Mouse (Mus musculus): ENCODE measurements around the gene Zbtb20.

Zbtb20 gene

GRCm38 (mm10) chr16:43565872-43566271 is 690.2 kb downstream of the Zbtb20 start:
- DNase-seq (ENCODE audit: low spot score in 2 of 2) = no peak

- DNase-seq (ENCODE audit: low spot score in 2 of 2) = no peak
Observed at GRCm38 (mm10) chr16:43566511-43566910, 690.8 kb downstream of the Zbtb20 start.

- DNase-seq (ENCODE audit: low spot score in 2 of 2) = no peak
Observed at GRCm38 (mm10) chr16:43571376-43572081, 695.8 kb downstream of the Zbtb20 start.

- DNase-seq (ENCODE audit: low spot score in 2 of 2) = no peak
Observed at GRCm38 (mm10) chr16:43572171-43572570, 696.5 kb downstream of the Zbtb20 start.

GRCm38 (mm10) chr16:43572766-43573165 is 697.1 kb downstream of the Zbtb20 start:
- no peak for DNase-seq (ENCODE audit: low spot score in 2 of 2)

- DNase-seq (ENCODE audit: low spot score in 2 of 2) = no peak
Observed at GRCm38 (mm10) chr16:43573181-43573833, 697.6 kb downstream of the Zbtb20 start.

- DNase-seq (ENCODE audit: low spot score in 2 of 2) = peak; percentile 47 to 83
Observed at GRCm38 (mm10) chr16:43574006-43574764, 698.5 kb downstream of the Zbtb20 start.

GRCm38 (mm10) chr16:43575066-43575465 is 699.4 kb downstream of the Zbtb20 start:
- no peak for DNase-seq (ENCODE audit: low spot score in 2 of 2)

- no peak for DNase-seq (ENCODE audit: low spot score in 2 of 2)
Observed at GRCm38 (mm10) chr16:43575507-43575906, 699.8 kb downstream of the Zbtb20 start.

GRCm38 (mm10) chr16:43577399-43577798 is 701.7 kb downstream of the Zbtb20 start:
- DNase-seq (ENCODE audit: low spot score in 2 of 2) = peak in 1 of 2 experiments; percentile 72

GRCm38 (mm10) chr16:43578351-43578750 is 702.7 kb downstream of the Zbtb20 start:
- no peak for DNase-seq (ENCODE audit: low spot score in 2 of 2)

- no peak for DNase-seq (ENCODE audit: low spot score in 2 of 2)
Observed at GRCm38 (mm10) chr16:43579111-43579510, 703.4 kb downstream of the Zbtb20 start.

GRCm38 (mm10) chr16:43580321-43580822 is 704.7 kb downstream of the Zbtb20 start:
- no peak for DNase-seq (ENCODE audit: low spot score in 2 of 2)

- no peak for DNase-seq (ENCODE audit: low spot score in 2 of 2)
Observed at GRCm38 (mm10) chr16:43581551-43581950, 705.9 kb downstream of the Zbtb20 start.

- DNase-seq (ENCODE audit: low spot score in 2 of 2) = no peak
Observed at GRCm38 (mm10) chr16:43586859-43587429, 711.3 kb downstream of the Zbtb20 start.

- no peak for DNase-seq (ENCODE audit: low spot score in 2 of 2)
Observed at GRCm38 (mm10) chr16:43590704-43591493, 715.2 kb downstream of the Zbtb20 start.

- DNase-seq (ENCODE audit: low spot score in 2 of 2) = no peak
Observed at GRCm38 (mm10) chr16:43592062-43592461, 716.4 kb downstream of the Zbtb20 start.

GRCm38 (mm10) chr16:43592801-43593200 is 717.1 kb downstream of the Zbtb20 start:
- no peak for DNase-seq (ENCODE audit: low spot score in 2 of 2)

GRCm38 (mm10) chr16:43597375-43598060 is 721.8 kb downstream of the Zbtb20 start:
- no peak for DNase-seq (ENCODE audit: low spot score in 2 of 2)

- no peak for DNase-seq (ENCODE audit: low spot score in 2 of 2)
Observed at GRCm38 (mm10) chr16:43599707-43600106, 724.0 kb downstream of the Zbtb20 start.

GRCm38 (mm10) chr16:43602573-43602972 is 726.9 kb downstream of the Zbtb20 start:
- no peak for DNase-seq (ENCODE audit: low spot score in 2 of 2)
